ENCODE assay signal across 9 mouse cellular contexts in genomic region chr15:85672931-85673330, GRCm38 (mm10).
A peak's percentile ranks its signal among the peaks of the same experiment; 100 is the strongest.
DNase-seq lines count a peak whose midpoint lies in the region; ATAC-seq and TF ChIP-seq lines count a peak whose summit lies in the region.
"Had no signal": no experiment of that assay in that cellular context is flagged by ENCODE, and none has a peak within 500 bp of the region (broad histone marks: within the 10 kb centered on the region; RNA-seq: fewer than 3 reads in every experiment).

No protein-coding gene starts in this region.

- TF ChIP-seq CTCF in testis, adult 2 months (IDR thresholded peaks at IDR 0.05; ENCODE audit: control insufficient read depth, insufficient read depth, insufficient replicate concordance, low read depth, low read length), result no peak
- TF ChIP-seq CTCF in kidney, postnatal 0 days (IDR thresholded peaks at IDR 0.05; ENCODE audit: low read depth), result no peak
- TF ChIP-seq CTCF in stomach, postnatal 0 days (IDR thresholded peaks at IDR 0.05; ENCODE audit: low read depth), result no peak

- WGBS in heart, embryonic 15.5 days, result 47% methylated on average over 3 of the region's 3 CpGs
- WGBS in heart, embryonic 11.5 days (ENCODE audit: insufficient replicate concordance), result 74% methylated on average over 3 of the region's 3 CpGs
- WGBS in kidney, postnatal 0 days, result 29% methylated on average over 3 of the region's 3 CpGs
- 27% methylated on average over 3 of the region's 3 CpGs for WGBS in stomach, postnatal 0 days

- TF ChIP-seq POLR2A in testis, adult 2 months (IDR thresholded peaks at IDR 0.05; ENCODE audit: control insufficient read depth, low read depth, low read length), result no peak

- peak overlapping the region; percentile 99; the same call in 1 of the 2 replicates for H3K9ac ChIP-seq in heart, embryonic 15.5 days
- H3K9ac ChIP-seq in heart, embryonic 11.5 days (ENCODE audit: low read depth, low read length), result no peak overlapping the region
- H3K9ac ChIP-seq in kidney, postnatal 0 days (ENCODE audit: low read depth, low read length), result peak overlapping the region; percentile 99
- H3K9ac ChIP-seq in stomach, postnatal 0 days (ENCODE audit: low read length), result peak overlapping the region; percentile 94

- no peak overlapping the region for H3K27ac ChIP-seq in heart, embryonic 15.5 days
- H3K27ac ChIP-seq in heart, embryonic 11.5 days (ENCODE audit: low read depth, low read length), result no peak overlapping the region
- peak overlapping the region; percentile 45; the same call in 1 of the 2 replicates for H3K27ac ChIP-seq in testis, adult 2 months (ENCODE audit: control insufficient read depth, insufficient read depth, low read depth, low read length)
- no peak overlapping the region for H3K27ac ChIP-seq in kidney, postnatal 0 days
- no peak overlapping the region for H3K27ac ChIP-seq in stomach, postnatal 0 days (replicated peaks)

- DNase-seq in testis, postnatal 14 days (ENCODE audit: low spot score), result no peak
- no peak for DNase-seq in kidney, postnatal 0 days (ENCODE audit: low spot score)
- DNase-seq in stomach, postnatal 0 days (ENCODE audit: low spot score), result no peak
- no peak for DNase-seq in adrenal gland, postnatal 14 days
- no peak for DNase-seq in cerebellum, postnatal 14 days
- DNase-seq: gastrocnemius, postnatal 14 days had no signal

- ATAC-seq in heart, embryonic 15.5 days (replicated peaks; ENCODE audit: insufficient number of reproducible peaks, insufficient read depth, low FRiP score, low read depth), result no peak
- no peak for ATAC-seq in heart, embryonic 11.5 days (replicated peaks; ENCODE audit: insufficient number of reproducible peaks, low FRiP score, low TSS enrichment)
- ATAC-seq in kidney, postnatal 0 days (replicated peaks; ENCODE audit: low FRiP score, low read depth), result no peak
- ATAC-seq in stomach, postnatal 0 days (ENCODE audit: low FRiP score, low TSS enrichment), result no peak

- no peaks in the 10 kb centered on the region for H3K27me3 ChIP-seq in heart, embryonic 15.5 days
- peaks cover 80% of the 10 kb centered on the region for H3K27me3 ChIP-seq in heart, embryonic 11.5 days (ENCODE audit: control insufficient read depth, insufficient read depth, low read length)
- no peaks in the 10 kb centered on the region for H3K27me3 ChIP-seq in testis, adult 2 months (ENCODE audit: control insufficient read depth, insufficient read depth, low read length)
- no peaks in the 10 kb centered on the region for H3K27me3 ChIP-seq in kidney, postnatal 0 days (ENCODE audit: insufficient read depth, low read length)
- H3K27me3 ChIP-seq in stomach, postnatal 0 days (ENCODE audit: control insufficient read depth, insufficient read depth, low read length), result no peaks in the 10 kb centered on the region

- H3K4me1 ChIP-seq in heart, embryonic 15.5 days (replicated peaks), result peaks cover 43% of the 10 kb centered on the region
- peaks cover 5% of the 10 kb centered on the region; the same call in 1 of the 2 replicates for H3K4me1 ChIP-seq in heart, embryonic 11.5 days (ENCODE audit: control insufficient read depth, insufficient read depth, low read length)
- peaks cover 9% of the 10 kb centered on the region for H3K4me1 ChIP-seq in testis, adult 2 months (ENCODE audit: control insufficient read depth, insufficient read depth, low read length)
- peaks cover 40% of the 10 kb centered on the region for H3K4me1 ChIP-seq in kidney, postnatal 0 days (replicated peaks; ENCODE audit: insufficient read depth, low read length)
- peaks cover 10% of the 10 kb centered on the region for H3K4me1 ChIP-seq in stomach, postnatal 0 days (replicated peaks; ENCODE audit: control insufficient read depth, insufficient read depth)

- no peaks in the 10 kb centered on the region for H3K9me3 ChIP-seq in heart, embryonic 15.5 days (replicated peaks)
- H3K9me3 ChIP-seq in heart, embryonic 11.5 days (replicated peaks; ENCODE audit: control insufficient read depth, low read length), result no peaks in the 10 kb centered on the region
- H3K9me3 ChIP-seq in kidney, postnatal 0 days (replicated peaks; ENCODE audit: low read length), result no peaks in the 10 kb centered on the region
- no peaks in the 10 kb centered on the region for H3K9me3 ChIP-seq in stomach, postnatal 0 days (ENCODE audit: control insufficient read depth, low read length)

- H3K4me2 ChIP-seq in heart, embryonic 15.5 days, result peak overlapping the region; percentile 86
- H3K4me2 ChIP-seq in heart, embryonic 11.5 days, result no peak overlapping the region
- peak overlapping the region; percentile 87 for H3K4me2 ChIP-seq in kidney, postnatal 0 days (ENCODE audit: low read length)
- H3K4me2 ChIP-seq in stomach, postnatal 0 days (replicated peaks; ENCODE audit: low read depth), result peak overlapping the region; percentile 82

- H3K36me3 ChIP-seq in heart, embryonic 15.5 days, result peaks cover 13% of the 10 kb centered on the region; the same call in 1 of the 2 replicates
- H3K36me3 ChIP-seq in heart, embryonic 11.5 days (ENCODE audit: control insufficient read depth, insufficient read depth, low read length), result no peaks in the 10 kb centered on the region
- no peaks in the 10 kb centered on the region for H3K36me3 ChIP-seq in testis, adult 2 months (ENCODE audit: control insufficient read depth, insufficient read depth, low read length)
- 0 out of 2 replicates have a peak, but pooled peaks cover 6% of the 10 kb centered on the region for H3K36me3 ChIP-seq in kidney, postnatal 0 days (ENCODE audit: insufficient read depth, low read length)
- H3K36me3 ChIP-seq in stomach, postnatal 0 days (ENCODE audit: control insufficient read depth, insufficient read depth, low read length), result no peaks in the 10 kb centered on the region

- H3K4me3 ChIP-seq in heart, embryonic 15.5 days, result peak overlapping the region; percentile 90
- no peak overlapping the region; the same call in 1 of the 2 replicates for H3K4me3 ChIP-seq in heart, embryonic 11.5 days (ENCODE audit: low read depth, low read length)
- H3K4me3 ChIP-seq in testis, adult 2 months (ENCODE audit: control insufficient read depth, low read depth, low read length), result peak overlapping the region; percentile 46
- H3K4me3 ChIP-seq in kidney, postnatal 0 days (replicated peaks; ENCODE audit: low read depth, low read length), result peak overlapping the region; percentile 92
- peak overlapping the region; percentile 91 for H3K4me3 ChIP-seq in stomach, postnatal 0 days (ENCODE audit: low read depth, low read length)

- no peak for TF ChIP-seq EP300 in stomach, postnatal 0 days (optimal IDR thresholded peaks at IDR 0.05)
